Mouse (Mus musculus) heart, adult 2 months (tissue): Measurements from ENCODE around the gene Synpo2.

Experiments used
- CTCF ChIP-seq: fragments of 200-600 bp; IDR thresholded peaks from 2 replicates; pipeline ENCODE4 v1.8.1; 2022; ENCODE audit warnings: antibody characterized with exemption, mild to moderate bottlenecking, moderate library complexity
- EP300 ChIP-seq: fragments of 200-500 bp; IDR thresholded peaks from 2 replicates; pipeline ENCODE4 v1.6.1; 2011; ENCODE audit warnings: low read depth, low read length, control low read depth; ENCODE audit not compliant: insufficient read depth
- POLR2A ChIP-seq: fragments of 200-500 bp; IDR thresholded peaks from 2 replicates; pipeline ENCODE4 v1.6.1; 2011; ENCODE audit warnings: mild to moderate bottlenecking, low read depth, low read length, control low read depth; ENCODE audit not compliant: insufficient read depth

- no peak for TF ChIP-seq POLR2A
- no peak for TF ChIP-seq CTCF
- no peak for TF ChIP-seq EP300
These were observed 56.9 kb downstream of the Synpo2 start for GRCm38 (mm10) chr3:123179041-123179440.
